Mouse (Mus musculus): ENCODE data around the gene Pccb.

GRCm38 (mm10) chr9:101053279-101053678 lies 18.6 kb upstream of the Pccb start:
- TF ChIP-seq CTCF (IDR thresholded peaks at IDR 0.05; ENCODE audit: control insufficient read depth, insufficient read depth, low read length) (no peak), POLR2A (IDR thresholded peaks at IDR 0.05; ENCODE audit: borderline replicate concordance, control insufficient read depth, low read depth, low read length) (no peak)

Measured in bone marrow, adult 2 months (tissue).